Mouse (Mus musculus): ENCODE measurements at regions not wholly inside any gene's neighbourhood (a gene's known extent, or its start where the extent isn't known, plus 50 kb on each side); places are given as distances from the start of the nearest gene placed in this dataset.

DNA sequence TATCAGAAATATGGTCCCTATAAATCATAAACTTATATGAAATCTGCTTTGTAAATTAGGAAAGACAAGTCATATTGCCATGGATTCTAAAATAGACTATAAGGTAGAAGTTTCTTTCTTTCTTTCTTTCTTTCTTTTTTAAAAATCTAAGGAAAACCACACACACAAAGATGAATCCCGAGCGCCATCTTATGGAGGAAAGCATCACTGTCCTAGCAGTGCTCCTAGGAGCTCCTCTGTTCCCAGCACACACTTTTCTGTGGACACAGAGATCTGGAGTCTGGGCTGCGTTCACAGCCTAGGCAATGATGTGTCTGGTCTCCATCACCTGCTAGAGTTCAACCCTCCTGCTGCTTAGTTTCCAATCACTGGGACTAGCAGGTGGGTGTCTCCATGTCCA, 65.2 kb upstream of the Slc22a22 start:
- H3K27ac ChIP-seq, result no peak overlapping the region
- H3K9ac ChIP-seq, result no peak overlapping the region
- WGBS, result 28% methylated on average over 3 of the region's 3 CpGs
- no peak overlapping the region for H3K4me2 ChIP-seq
- ATAC-seq (replicated peaks; ENCODE audit: insufficient number of reproducible peaks, insufficient read depth, low FRiP score, low read depth), result no peak
- no peaks in the 10 kb centered on the region for H3K27me3 ChIP-seq
- no peaks in the 10 kb centered on the region for H3K4me1 ChIP-seq (replicated peaks)
- H3K4me3 ChIP-seq, result no peak overlapping the region
- no peaks in the 10 kb centered on the region for H3K36me3 ChIP-seq
- no peaks in the 10 kb centered on the region for H3K9me3 ChIP-seq (replicated peaks)

DNA sequence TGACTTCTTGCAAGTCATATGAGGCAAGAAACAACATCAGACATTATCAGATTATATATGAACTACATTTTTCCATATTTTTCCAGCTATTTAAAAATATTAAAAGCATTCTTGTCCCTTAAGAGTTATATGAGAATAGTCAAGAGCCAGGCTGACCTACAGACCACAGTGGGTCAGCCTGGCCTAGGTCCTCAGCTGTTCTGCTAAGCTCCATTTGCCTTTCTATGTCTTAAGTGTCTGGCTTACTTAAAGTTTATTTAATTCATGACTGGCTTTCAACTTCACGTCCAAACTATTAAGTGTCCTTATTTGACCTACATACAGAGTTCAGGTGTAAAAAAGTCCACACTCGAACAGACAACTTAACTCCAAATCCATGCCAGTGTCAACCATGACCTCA, 58.1 kb upstream of the Slc22a22 start:
- no peak overlapping the region for H3K27ac ChIP-seq
- no peaks in the 10 kb centered on the region for H3K27me3 ChIP-seq
- no peaks in the 10 kb centered on the region for H3K9me3 ChIP-seq (replicated peaks)
- no peak overlapping the region for H3K4me2 ChIP-seq
- H3K36me3 ChIP-seq, result no peaks in the 10 kb centered on the region
- H3K4me3 ChIP-seq, result no peak overlapping the region
- WGBS, result 64% methylated on average over 2 of the region's 2 CpGs
- H3K9ac ChIP-seq, result no peak overlapping the region
- H3K4me1 ChIP-seq (replicated peaks), result no peaks in the 10 kb centered on the region
- ATAC-seq (replicated peaks; ENCODE audit: insufficient number of reproducible peaks, insufficient read depth, low FRiP score, low read depth), result no peak

All from heart, embryonic 15.5 days (tissue).